Mouse (Mus musculus) liver, adult 2 months (tissue): ENCODE measurements around the gene Notch2. TPM values are rescaled to one million over a fixed set of nuclear protein-coding genes. Genes with fewer than 3 reads are reported as not detected.

Experiments used
- DNase-seq: peaks from one replicate; pipeline ENCODE4 v3.0.0-alpha.2; 2011; ENCODE audit warnings: low read depth, low spot score; ENCODE audit errors: extremely low read depth
- H3K27ac ChIP-seq: fragments of 200-500 bp; replicated peaks from 2 replicates; pipeline ENCODE4 v1.5.1; 2012; ENCODE audit warnings: low read depth, mild to moderate bottlenecking, control low read depth, inconsistent platforms, low read length; ENCODE audit not compliant: insufficient read depth
- H3K27me3 ChIP-seq: fragments of 200-500 bp; 2 replicates; pipeline ENCODE4 v1.6.1; 2012; ENCODE audit warnings: mild to moderate bottlenecking, moderate library complexity, low read length, inconsistent platforms; ENCODE audit not compliant: control insufficient read depth, insufficient read depth
- H3K36me3 ChIP-seq: fragments of 200-500 bp; 2 replicates; pipeline ENCODE4 v1.6.1; 2012; ENCODE audit warnings: low read length, inconsistent platforms; ENCODE audit not compliant: control insufficient read depth, insufficient read depth
- H3K4me1 ChIP-seq: fragments of 200-500 bp; 2 replicates; pipeline ENCODE4 v1.6.1; 2011; ENCODE audit warnings: low read length; ENCODE audit not compliant: control insufficient read depth, insufficient read depth
- H3K4me3 ChIP-seq: fragments of 200-500 bp; 2 replicates; pipeline ENCODE4 v1.5.1; 2011; ENCODE audit warnings: low read depth, mild to moderate bottlenecking, control low read depth, low read length, moderate library complexity; ENCODE audit not compliant: insufficient read depth
- H3K79me2 ChIP-seq: fragments of 200-500 bp; 2 replicates; pipeline ENCODE4 v1.6.1; 2012; ENCODE audit warnings: inconsistent platforms, mild to moderate bottlenecking, low read length, moderate library complexity; ENCODE audit not compliant: control insufficient read depth, insufficient read depth
- H3K9ac ChIP-seq: fragments of 200-500 bp; 2 replicates; pipeline ENCODE4 v1.6.1; 2012; ENCODE audit warnings: low read depth, mild to moderate bottlenecking, control low read depth, inconsistent platforms, low read length
- CTCF ChIP-seq: fragments of 200-500 bp; IDR thresholded peaks from 2 replicates; pipeline ENCODE4 v1.5.1; 2011; ENCODE audit warnings: low read depth, low read length, control low read depth
- POLR2A ChIP-seq: fragments of 200-500 bp; IDR thresholded peaks from 2 replicates; pipeline ENCODE4 v1.6.1; 2011; ENCODE audit warnings: low read length, control low read depth; ENCODE audit not compliant: insufficient read depth; ENCODE audit errors: extremely low read depth
- WGBS: fragments of 180-500 bp; shearing (Covaris S2); methylation state at CpG from one replicate; pipeline ENCODE4 v1.1.7; 2018; 5-methylcytosine and 5-hydroxymethylcytosine counted together
- polyA plus RNA-seq: library from polyadenylated mRNA; depleted of rRNA; stranded (reverse); fragments of >200 nt; gene quantifications from 2 replicates; pipeline ENCODE4 v1.2.3, GENCODE M21; 2012
- total RNA-seq: library from RNA; depleted of rRNA; stranded (reverse); fragments of >200 nt; gene quantifications from 2 replicates; pipeline ENCODE4 v1.2.3, GENCODE M21; 2014

Notch2 gene
- total and polyA plus RNA-seq, 2 experiments = 12.5 to 16.0 TPM

DNA sequence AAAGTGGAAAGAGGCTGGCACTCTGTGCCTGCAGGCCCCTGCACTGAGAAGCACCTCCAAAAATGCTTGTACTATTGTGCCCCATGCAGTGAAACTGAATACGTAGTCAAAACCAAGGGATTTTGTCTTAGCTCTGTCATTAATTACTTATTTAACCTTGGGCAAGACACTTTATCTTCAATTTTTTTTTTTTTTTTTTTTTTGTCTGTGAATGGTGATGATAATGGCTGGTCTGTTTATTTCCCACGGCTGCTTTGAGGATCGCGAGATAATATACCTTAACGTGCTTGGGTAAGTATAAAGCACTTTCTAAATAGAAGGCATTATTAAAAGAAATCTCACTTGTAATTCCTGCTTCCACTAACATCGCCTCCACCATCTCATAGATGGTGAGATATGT, 5.2 kb upstream of the Notch2 start:
- H3K4me1 ChIP-seq = peaks cover 2% of the 10 kb centered on the region; the same call in 1 of the 2 replicates
- no peak overlapping the region for H3K9ac ChIP-seq
- no peaks in the 10 kb centered on the region for H3K36me3 ChIP-seq
- 87% methylated on average over 6 of the region's 6 CpGs for WGBS
- H3K4me3 ChIP-seq = no peak overlapping the region
- no peak overlapping the region for H3K27ac ChIP-seq
- no peak for TF ChIP-seq POLR2A
- no peak for TF ChIP-seq CTCF
- no peak for DNase-seq
- H3K27me3 ChIP-seq = no peaks in the 10 kb centered on the region
- H3K79me2 ChIP-seq = no peaks in the 10 kb centered on the region

DNA sequence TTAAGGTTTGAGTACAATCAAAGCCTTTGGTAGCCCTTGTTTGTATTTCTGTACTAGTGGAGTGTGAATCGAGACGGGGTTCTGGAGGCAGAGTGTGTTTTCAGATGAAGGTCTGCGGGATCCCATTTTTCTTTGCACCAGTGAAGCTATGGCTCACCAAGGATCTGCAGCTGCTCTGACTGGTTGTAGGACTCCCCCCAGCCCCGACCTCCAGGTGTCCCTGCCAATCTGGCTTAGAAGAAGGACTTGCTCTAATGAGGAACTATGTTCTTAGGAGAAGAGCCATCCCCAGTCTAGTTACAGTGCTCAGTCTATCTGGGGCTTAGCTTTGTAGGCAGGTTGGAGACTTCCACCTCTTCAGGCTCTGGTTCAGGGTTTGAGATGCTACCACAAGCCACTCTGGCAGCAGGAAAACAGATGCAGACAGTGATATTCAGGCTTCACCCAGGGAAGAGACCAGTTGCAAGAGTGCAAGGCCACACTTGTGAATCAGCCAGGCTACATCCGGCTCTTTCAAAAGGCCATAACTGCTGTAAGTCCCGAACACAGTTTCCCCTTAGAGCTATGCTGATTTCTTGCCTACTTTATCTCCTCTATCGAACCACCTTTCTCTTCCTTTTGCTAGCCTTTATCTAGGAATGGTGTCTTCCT, 4.0 kb upstream of the Notch2 start:
- Histone ChIP-seq H3K27ac (no peak overlapping the region), H3K79me2 (peaks cover 4% of the 10 kb centered on the region; the same call in 1 of the 2 replicates), H3K27me3 (no peaks in the 10 kb centered on the region), H3K36me3 (no peaks in the 10 kb centered on the region), H3K9ac (no peak overlapping the region), H3K4me3 (no peak overlapping the region), H3K4me1 (peaks cover 2% of the 10 kb centered on the region; the same call in 1 of the 2 replicates)
- TF ChIP-seq POLR2A (no peak), CTCF (no peak)
- no peak for DNase-seq
- 87% methylated on average over 7 of the region's 7 CpGs for WGBS

DNA sequence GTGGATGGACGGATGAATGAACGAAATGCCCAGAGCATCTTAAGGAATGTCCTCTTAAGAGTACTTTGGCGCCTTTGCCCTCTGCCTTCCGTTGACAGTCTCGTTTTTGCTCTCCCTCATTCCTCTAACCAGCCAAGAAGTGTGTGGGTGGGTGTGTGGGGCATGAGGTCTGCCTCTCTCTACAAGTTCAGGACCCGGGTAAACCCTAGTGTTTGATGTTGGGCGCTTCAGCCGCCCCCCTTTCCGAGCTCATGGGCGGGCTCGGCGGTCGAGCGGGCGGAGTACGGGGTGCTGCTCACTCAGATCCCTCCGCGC, 284 bp upstream of the Notch2 start:
- under 1% methylated on average over 18 of the region's 18 CpGs for WGBS
- Histone ChIP-seq H3K4me3 (peak overlapping the region; percentile 60), H3K36me3 (no peaks in the 10 kb centered on the region), H3K27me3 (no peaks in the 10 kb centered on the region), H3K79me2 (peaks cover 16% of the 10 kb centered on the region; the same call in 1 of the 2 replicates), H3K9ac (peak overlapping the region; percentile 72), H3K27ac (peak overlapping the region; percentile 27; the same call in 1 of the 2 replicates), H3K4me1 (peaks cover 19% of the 10 kb centered on the region)
- no peak for DNase-seq
- no peak for TF ChIP-seq CTCF
- TF ChIP-seq POLR2A = no peak

DNA sequence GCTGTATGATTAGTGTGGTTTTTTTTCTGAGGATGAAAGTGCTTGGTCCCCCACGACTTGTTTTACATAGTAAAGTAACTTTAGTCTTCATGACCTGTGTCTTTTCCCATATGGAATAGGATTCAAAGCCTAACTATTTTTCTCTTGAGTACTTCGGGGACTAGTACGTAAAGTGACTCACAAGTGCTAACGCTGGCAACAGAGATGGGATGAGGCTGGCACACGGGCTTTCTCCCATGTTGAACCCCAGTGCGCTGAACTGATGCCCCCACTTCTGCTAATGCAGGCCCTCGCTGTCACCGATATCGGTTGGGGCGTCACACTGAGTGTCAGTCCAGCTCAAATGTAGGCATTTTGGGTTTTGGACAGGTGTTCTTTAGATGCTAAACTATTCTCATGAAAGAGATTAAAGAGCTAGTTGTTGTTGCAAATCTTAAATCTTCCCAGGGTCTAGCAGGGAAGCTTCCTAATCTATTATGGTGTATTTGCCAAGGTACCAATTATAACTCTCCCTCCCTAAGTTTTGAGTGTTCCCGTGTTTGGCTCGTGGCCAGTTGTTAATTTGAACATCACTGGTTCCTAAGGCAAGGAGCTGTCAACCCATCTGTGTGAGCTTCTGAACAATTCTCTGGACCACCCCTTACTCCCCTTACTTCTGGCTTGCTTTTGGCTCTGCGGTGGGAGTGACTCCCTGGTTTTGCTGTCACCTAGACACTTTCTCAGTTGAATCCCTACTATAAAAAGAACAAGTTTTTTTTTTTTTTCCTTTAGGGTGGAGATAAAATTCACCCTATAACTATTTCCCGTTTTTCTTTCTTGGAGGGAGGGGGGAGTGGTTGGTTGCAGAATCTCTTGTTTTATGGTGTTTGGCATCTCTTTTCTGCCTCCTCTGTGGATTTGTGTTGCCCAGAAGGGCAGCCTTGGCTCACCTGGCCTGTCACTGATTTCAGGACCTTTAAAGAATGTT, 2.2 kb downstream of the Notch2 start:
- no peak overlapping the region for H3K27ac ChIP-seq
- peaks cover 40% of the 10 kb centered on the region for H3K79me2 ChIP-seq
- no peak overlapping the region for H3K9ac ChIP-seq
- 58% methylated on average over 14 of the region's 14 CpGs for WGBS
- H3K4me3 ChIP-seq = no peak overlapping the region
- H3K36me3 ChIP-seq = no peaks in the 10 kb centered on the region
- TF ChIP-seq POLR2A = no peak
- no peak for TF ChIP-seq CTCF
- no peak for DNase-seq
- H3K27me3 ChIP-seq = no peaks in the 10 kb centered on the region
- peaks cover 24% of the 10 kb centered on the region for H3K4me1 ChIP-seq

DNA sequence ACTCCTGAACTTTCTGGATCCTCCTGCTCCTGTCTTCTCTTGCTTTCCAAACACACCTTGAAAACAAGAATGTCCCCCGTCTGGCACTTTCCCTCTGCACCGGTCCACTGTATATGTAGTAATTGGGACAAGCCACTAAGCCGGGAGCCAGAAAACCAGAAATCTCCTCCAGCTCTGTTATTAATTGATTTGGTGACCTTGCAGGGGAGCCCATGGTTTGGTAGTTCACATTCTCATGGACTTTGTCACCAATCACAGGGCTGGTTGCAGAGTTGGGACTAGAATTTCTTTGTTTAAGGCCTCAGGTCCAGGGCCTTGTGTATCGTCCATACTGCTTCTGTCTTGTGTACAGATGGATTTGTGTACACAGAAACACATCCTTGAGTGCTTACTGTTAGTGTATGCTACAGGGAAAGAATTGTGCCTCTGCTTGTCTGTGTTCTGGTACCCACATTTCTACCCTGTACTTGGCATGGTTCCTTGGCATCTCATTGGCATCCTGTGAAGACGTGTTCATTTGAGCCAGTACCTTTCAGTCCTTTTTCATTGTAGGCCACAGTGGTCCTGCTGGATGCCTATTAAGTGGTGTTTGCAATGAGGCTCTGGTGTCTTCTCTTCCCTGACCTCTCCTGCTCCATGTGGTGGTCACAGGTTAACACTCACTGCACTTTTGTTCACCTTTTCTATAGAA, 3.7 kb downstream of the Notch2 start:
- TF ChIP-seq POLR2A = no peak
- peaks cover 29% of the 10 kb centered on the region for H3K4me1 ChIP-seq
- H3K4me3 ChIP-seq = no peak overlapping the region; the same call in 1 of the 2 replicates
- WGBS = 13% methylated on average over 5 of the region's 5 CpGs
- H3K27ac ChIP-seq = peak overlapping the region; percentile 68
- peaks cover 47% of the 10 kb centered on the region for H3K79me2 ChIP-seq
- no peak overlapping the region for H3K9ac ChIP-seq
- no peaks in the 10 kb centered on the region for H3K36me3 ChIP-seq
- DNase-seq = peak; percentile 97
- H3K27me3 ChIP-seq = no peaks in the 10 kb centered on the region
